Mouse (Mus musculus) 416B (cell line): ENCODE measurements around the gene Sfxn3.

Experiments
- DNase-seq: peaks from one replicate; pipeline ENCODE4 v3.0.0; 2011; ENCODE audit warnings: low read depth

The Sfxn3 gene

DNA sequence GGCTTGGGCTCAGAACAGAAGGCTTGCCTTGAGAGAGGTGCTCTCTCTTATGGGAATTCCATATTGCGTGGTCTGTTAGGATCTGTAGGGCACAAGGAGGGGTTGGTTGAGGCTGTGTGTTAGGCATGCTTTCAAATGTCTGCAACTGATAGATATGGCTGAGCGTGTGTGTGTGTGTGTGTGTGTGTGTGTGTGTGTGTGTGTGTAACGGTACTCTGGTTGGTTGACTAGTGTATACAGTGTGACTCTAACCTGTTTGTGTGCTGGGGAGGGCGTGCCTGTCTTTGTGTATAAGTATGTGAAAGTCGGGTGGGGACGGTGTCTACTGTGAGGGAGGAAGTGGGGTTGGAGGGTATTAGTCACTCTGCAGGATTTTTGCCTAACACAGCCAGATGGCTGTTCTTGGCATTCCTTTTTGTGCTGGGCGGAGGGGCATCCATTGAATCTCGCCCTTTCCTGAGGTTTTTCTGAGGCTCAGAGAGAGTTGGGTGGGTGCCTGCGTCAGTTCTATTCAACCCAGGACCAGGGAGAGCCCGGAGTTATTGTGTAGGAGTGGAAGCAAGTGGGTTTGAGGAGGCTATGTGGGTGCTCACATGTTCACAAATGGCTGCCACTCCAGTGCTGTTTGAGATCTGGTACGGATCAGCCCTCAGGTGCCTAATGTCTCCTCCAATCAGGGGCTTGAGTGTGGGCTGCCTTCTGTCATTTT is 786 bp downstream of the Sfxn3 start:
- DNase-seq, result peak; percentile 89

DNA sequence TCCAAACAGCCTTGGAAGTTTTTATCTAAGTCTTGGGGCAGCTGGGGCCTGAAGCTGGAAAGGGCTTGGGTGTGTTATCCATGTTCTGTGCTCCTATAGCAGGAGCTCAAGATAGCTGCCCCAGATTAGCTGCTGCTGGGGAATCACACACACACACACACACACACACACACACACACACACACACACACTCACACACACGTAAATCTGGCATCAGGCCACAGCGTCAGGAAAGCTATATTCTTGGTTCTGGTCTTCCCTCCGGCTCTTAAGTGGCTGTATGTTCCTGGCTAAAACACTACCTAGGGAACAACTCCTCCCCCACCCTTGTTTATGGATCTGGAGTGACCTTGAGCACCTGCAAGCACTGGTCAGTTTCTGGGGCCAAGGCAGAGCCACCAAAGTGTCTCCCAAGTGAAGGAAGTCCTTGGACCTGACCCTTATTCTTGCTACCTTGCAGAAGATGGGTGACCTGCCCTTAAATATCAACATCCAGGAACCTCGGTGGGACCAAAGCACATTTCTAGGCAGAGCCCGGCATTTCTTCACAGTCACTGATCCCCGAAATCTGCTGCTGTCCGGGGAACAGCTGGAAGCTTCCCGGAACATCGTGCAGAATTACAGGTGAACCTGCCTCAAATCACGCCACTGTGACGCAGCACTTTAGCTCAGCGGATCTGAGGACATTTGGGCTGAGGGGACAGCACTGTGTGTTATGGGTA is 1.5 kb downstream of the Sfxn3 start:
- no peak for DNase-seq

DNA sequence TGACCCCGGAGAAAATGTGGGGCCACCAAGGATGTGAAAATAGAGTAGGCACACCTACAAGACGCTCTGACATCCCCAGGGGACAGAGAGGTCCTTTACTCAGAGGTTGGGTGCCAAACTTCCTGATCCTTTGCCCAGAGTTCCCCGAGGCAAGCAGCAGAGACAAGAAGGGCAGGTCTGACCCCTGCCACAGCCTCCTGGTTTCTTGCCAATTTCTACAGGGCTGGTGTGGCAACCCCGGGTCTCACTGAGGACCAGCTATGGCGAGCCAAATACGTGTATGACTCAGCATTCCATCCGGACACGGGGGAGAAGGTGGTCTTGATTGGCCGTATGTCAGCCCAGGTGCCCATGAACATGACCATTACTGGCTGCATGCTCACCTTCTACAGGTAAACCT is 2.2 kb downstream of the Sfxn3 start:
- peak; percentile 51 for DNase-seq

DNA sequence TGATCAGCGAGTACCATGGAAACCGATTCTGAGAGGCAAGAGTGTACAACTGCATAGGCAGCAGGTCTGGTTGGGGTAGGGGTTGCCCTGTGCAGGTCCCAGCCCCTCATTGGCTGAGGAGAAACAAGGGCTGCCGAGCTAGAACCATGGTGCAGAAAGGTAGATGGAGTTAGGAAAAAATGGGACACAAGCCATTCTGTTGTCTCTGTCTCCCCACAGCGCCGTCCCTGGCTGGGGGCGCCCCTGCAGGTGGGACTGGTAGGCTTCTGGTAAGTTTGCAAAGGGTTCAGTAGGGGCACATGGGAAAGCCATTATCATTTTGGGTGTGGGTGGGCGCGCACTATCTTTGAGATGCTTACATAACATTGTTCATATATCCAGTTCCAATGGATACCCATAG is 6.1 kb downstream of the Sfxn3 start:
- DNase-seq, result no peak

DNA sequence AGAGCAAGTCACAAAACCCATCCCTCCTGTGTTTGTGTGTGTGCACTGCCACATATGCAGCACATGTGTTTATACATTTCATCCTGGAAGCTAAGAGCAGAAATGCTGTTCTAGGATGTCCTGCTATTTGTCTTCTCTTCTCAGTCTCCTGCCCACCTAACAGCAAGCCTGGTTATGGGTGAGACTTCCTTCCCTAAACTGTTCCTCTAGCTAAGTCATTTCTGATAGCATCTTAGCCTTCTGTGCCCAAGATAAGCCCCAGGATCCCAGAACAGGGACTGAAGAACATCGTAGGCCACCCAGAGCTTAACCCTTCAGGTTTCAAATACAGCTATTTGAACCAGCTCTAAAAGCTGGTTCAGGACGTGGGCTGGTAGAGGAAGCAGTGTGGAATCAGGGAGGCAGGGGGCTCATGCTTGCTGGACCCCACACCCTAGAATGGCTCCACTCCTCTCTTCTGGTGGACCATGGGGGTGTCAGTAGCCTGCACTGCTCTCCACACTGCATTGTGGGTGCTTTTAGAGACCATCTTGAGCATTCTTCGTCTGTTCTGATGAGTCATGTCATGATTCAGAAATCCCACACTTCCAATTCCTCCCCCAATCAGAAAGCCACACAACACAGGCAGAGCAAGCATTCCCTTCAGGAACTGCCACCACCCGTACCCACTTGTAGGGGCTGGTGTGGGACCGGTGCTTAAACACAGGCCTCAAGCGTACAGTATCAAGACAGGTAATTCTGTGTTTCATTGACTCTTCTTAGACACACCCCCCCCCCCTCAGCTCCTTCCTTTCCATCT is 7.8 kb downstream of the Sfxn3 start:
- peak; percentile 77 for DNase-seq

DNA sequence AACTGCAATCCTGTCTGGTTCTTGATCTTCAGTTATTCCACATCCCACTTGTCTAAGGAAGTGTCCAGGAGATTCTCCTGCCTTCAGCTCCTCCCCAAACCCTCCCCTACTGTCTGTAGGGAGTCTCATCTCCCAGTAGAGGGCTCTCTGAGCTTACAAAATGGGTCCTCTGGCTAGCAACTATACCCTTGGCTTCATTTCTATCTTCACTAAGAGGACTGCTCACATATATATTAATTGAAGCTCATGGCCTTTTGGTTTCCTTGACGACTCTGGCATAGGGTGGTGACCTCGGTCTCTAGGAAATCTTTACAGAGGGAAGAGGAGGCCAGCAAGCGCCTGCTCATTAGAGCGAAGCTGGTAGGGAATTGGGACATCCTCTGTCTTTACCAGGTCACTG is 9.1 kb downstream of the Sfxn3 start:
- peak; percentile 87 for DNase-seq

DNA sequence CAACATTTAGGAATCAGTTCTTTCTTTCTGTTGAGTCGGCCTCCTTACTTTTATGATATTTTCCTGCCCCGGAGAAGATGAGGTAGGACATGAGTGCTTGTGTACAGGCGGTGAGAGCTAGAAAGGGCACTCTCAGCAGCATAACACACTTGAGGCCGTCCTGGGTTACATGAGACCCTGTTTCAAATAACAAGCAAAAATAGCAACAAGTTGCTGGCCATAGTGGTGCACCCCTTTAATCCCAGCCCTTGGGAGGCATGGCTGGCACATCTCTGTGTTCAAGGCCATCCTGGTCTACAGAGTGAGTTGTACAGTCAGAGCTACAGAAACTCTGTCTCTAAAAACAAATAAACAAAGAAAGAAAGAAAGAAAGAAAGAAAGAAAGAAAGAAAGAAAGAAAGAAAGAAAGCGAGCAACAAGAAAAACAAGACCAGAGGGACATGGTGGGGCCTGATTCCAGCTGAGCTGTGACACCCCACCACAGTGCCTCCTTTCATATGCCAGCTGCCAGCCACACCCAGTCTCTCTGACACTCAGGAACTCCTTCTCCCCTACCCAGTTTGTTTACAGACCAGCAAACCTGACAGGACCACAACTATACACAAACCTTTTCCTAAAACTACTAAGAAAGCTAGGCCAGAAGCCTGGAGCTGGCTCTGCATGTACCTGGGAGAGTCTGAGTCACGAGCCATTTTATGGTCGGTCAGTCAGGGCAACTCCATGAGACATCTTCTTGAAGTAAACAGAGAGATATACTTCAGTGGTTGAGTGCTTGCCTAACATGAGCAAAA is 9.8 kb downstream of the Sfxn3 start:
- DNase-seq, result peak; percentile 60

DNA sequence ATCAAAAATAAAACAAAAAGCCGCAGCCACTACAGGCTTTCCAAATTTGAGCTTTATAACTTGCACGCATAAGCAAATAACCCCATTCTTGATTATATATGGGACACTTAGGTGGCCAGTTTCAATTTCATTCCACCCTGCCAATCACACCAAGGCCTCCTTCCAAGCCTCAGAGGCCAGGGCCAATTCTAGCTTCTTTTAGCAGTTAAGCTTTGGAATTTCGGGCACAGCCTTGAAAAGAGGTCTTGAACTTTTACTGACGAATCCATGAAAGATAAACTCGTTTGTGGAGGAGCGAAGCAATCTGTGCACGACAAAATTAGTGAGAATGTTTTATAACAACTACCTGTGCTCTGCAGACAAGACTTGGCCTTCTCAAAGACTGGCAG is 10.4 kb downstream of the Sfxn3 start:
- no peak for DNase-seq

DNA sequence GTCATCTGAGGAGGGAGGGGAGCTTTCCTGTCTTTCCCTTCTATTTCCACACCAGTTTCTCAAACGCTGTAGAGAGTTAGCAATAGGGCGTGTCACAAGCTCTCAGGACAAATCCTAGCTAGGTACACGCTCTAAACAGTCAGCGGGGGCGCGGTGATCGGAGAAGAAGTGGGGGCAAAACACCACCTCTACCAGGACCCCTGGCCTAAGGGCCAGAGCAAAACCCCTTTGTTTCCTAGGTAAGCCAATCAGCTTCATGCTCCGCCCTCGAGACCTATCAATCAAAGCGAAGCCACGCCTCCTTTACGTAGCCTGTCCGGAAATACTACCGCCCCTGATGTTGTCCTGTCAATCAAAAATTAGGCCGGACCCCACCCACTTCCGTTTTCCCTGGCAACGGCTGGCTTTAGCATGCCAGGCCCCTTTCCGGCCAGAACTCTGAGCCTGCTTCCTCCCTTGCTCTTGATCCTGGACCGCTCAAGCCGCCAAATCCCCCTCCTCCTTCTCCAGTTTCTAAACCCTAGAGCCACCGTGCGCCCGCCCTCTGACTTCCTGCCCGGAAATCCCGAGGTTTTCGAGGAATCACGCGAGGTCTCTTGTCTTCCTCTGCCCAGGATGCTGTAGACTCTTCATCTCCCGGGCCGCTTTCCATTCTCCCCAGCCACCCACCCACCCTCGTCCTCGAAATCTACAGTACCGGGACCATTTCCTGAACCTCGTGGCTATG is 11.0 kb downstream of the Sfxn3 start:
- DNase-seq, result peak; percentile 100

DNA sequence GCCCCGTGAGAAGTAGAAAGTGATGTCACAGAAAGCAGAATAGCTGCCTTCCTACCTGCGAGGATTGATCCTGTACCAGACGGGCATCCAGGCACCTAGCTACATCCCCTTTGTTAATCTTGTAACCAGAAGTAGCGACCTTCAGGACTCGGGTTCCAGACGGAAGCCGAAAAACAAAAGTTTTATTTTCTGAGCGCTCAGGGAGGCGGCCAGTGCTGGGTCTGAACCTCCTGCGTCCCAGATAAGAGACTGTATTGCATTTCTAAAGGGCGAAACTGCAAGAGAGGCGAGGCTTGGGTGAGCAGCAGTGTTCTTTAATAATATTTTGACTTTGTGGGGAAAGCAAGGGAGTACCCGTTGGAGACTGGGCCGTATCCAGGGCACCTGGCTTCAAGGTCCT is 11.5 kb downstream of the Sfxn3 start:
- no peak for DNase-seq

DNA sequence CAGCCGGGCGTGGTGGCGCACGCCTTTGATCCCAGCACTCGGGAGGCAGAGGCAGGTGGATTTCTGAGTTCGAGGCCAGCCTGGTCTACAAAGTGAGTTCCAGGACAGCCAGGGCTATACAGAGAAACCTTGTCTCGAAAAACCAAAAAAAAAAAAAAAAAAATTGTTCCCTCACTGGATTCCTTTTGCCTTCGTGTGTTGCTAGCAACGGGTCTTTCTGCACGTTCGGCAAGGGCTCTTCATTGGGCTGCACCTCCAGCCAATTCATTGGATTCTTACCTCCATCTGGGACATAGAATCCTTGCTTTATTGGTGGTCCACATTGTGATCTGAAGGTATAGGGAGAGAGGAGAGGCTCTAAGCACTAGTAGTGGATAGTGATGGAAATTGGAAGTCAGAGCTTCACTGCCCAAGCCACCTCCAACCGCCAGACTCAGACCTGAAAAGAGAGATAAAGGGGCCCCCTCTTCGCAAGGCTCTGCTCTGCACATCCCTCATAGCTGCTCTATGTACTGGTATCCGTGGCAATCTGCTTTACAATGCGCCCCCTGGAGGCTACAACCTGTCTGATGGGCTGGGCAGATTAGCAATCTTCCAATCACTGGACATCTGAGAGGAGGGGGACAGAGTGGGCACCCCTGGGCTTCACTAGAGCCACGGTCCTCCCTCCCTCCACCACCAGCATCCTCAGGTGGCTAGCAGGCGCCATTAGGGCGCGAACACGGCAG is 16.4 kb downstream of the Sfxn3 start:
- peak; percentile 54 for DNase-seq

DNA sequence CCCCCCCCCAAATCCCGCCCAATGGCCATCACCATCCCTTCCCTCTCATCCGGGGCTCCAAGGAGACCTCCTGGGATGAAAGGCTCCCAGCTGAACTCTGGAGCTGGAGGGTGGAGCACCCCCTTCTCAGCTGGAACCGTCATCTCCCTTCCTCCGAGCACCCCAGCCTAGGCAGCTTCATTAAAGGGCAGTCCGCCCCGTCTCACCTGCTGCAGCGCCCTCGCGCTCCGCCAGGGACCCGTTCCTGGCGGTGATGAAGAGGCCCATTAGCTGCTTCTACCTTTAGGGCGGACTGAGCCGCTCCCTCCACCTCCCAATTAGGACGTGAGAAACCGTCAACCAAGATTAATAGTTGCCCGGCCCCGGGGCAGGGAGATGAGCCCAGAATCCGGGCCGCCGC is 17.9 kb downstream of the Sfxn3 start:
- no peak for DNase-seq

DNA sequence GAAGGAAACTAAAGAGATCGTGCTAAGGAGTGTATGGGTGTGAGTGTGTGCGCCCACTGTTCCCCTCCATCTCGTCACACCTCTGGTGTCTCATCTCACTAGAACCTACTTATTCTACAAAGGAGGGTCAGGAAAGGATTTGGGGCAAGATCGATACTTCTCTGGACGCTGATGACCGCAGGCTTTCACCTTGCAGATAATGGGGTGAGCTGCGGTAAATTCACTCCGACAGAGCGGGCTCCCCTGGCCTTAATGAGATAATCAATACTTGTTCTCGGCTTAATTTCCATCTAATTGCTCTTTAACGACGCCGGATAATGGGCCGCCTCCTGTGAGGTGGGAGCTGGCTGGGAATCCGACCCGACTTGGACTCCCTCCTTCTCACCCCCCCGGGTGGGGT is 19.9 kb downstream of the Sfxn3 start:
- no peak for DNase-seq

DNA sequence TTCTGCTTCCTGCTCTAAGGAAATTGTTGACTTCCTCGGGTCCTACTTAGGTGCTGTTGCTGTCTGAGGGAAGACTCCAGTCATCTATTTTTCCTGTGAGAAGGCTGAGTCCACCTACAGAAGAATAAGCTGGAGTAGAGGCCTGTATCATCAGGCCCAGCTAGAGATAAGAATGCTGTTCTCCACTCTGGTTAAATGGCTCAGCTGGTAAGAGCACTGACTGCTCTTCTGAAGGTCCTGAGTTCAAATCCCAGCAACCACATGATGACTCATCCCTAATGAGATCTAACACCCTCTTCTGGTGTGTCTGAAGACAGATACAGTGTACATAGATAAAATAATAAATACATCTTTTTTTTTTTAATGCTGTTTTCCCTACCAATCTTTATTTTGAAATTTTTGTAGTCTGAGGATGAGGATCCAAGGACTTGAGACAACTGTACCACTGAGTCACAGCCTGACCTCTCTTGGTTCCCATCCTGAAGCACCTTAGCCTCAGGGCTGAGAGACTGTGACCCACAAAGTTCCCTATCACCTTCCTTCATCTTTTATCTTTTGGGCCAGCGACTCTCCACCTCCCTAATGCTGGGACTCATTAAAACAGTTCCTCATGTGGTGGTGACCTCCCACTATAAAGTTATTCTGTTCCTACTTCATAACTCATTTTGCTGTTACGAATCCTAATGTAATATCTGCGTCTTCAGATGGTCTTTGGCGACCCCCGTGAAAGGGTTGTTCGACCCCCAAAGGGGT is 20.6 kb downstream of the Sfxn3 start:
- DNase-seq, result peak; percentile 23

DNA sequence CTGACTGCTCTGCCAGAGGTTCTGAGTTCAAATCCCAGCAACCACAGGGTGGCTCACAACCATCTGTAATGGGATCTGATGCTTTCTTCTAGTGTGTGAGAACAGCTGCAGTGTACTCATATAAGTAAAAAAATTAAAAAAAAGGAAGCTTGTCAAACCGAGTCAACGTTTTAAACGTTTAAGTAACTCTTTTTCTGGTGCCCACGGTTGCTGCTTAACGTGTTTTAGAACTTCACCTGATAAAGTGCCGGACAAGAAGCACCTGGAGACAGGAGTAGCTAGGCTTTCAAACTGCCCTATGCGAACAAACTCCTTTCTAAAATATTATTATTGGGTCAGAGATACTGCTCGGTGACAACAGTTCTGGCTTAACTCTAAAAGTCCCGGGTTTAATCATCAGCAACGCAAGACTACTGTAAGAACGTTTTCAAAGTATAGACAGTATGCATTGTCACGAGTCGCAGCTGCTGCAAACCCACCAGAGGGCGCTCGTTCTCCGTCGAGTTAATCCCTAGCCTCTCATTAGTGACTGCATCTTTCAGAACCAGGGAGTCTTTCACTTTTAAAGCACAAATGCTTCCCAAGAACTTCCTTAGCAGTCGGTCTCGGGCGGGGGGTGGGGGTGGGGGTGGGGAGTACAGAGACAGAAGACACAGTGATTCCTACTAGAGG is 26.7 kb downstream of the Sfxn3 start:
- DNase-seq, result peak; percentile 93

DNA sequence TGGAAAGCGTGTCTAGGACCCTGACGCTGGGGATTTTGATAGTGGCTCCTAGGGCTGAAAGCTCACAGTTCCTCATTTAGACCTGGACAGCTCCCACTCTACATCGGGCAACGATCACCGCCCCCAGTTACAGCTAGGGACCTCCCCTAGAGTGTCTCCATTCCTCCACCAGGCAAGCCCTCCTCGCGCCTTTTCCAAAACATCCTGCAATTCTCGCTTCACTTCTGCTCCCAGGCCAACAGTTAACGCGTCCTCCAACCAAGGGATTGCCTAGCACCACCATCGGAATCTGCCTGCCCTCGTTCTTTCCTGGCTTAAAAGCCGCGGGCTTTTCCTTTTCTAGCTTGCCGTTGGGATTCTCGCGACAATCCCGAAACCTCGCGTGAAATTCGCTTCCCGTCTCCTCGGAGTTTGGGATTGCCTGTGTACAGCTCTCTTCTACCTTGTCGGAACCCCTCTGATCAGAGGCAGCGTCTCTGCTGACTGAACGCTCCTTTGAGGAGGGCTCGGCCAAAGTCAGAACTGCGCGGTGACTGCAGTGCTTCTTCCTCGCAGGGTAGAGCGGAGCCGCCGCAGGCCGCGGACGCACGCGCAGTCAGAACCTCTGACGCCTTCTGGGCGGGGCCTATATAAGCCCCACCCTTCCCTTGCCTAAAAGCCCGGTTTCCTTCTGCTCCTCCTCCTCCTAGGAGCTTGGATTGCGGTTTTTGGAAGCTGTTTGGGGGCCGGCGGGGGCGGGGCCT is 27.4 kb downstream of the Sfxn3 start, which contains the start of gene Kazald1:
TSS of gene Kazald1 (plus strand) at position 662 of the 743 bp plus-strand sequence.
- DNase-seq, result peak; percentile 96

DNA sequence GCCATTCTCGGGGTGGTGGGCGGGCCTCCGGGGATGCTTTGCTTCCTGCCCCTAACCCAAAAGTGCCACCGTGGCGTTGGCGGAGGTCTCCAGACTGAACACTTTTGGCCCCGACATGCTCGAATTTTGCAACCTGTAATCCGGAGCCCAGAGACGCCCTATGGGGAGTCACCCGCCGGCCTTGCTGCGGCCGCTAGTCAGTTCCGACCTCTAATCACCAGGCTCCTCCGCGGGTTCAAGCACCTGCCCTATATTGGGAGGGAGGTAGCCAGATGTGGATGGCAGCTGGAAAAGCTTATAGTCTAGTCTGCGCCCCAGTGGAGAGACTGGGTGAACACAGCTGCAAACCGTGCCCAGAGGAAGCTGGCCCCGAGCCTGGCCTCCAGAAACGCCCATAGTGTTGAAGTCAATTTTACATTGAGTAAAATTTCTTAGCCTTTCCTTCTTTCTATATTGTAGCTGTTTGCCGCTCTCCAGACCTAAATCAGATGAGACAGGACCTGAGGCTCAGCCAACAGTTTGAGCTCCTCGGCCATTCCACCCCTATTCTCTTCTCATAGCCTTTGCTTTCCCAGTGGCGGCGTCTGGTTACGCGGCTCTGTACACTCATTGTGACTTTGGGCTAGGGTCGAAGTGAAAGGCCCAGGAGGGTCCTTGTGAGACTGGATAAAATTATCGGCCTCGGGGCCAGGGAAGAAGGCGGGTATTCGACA is 28.2 kb downstream of the Sfxn3 start:
- DNase-seq, result peak; percentile 61

DNA sequence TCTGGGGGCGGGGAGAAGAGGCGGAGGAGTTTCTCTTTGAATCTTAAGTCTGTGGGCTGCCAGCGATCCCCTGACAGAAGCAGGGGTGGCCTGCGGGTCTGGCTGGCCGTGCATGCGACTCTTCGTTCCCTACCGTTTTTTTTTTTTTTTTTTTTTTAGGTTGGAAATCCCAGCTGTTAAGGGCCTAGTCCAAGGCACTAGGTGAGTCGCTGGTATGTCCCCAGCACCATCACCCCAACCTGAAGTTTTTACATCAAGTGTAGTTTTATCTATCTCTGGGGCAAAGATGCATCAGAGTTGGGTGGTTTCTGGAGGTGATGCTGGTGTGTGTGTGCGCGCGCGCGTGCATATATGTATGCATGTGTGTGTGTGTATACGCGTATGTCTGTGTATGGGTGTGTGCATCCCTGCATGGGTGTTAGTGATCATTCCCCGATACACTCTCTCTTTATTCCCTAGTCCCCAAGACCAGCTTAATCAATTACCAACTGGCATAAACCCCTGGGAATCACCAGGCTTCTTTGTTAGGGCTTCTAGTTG is 28.8 kb downstream of the Sfxn3 start:
- no peak for DNase-seq
